Mouse (Mus musculus): ENCODE data around the gene Xlr4c. TPM values are rescaled to one million over a fixed set of nuclear protein-coding genes. Genes with fewer than 3 reads are reported as not detected.
"Not testable (repeated sequence)": the region's sequence is repeated elsewhere in the genome, so short reads cannot be mapped to it uniquely, and the experiment has no call there.

Xlr4c gene
- polyA plus RNA-seq (2015; fragmentation: Nextera tagmentation; extraction: Ambion mirVana): 1.2 and 1.6 TPM in 2 replicates

- not testable (repeated sequence) for H3K36me3 ChIP-seq (ENCODE audit: control insufficient read depth, insufficient read depth, low read length); ATAC-seq; H3K9ac ChIP-seq (ENCODE audit: low read depth, low read length); H3K4me2 ChIP-seq (ENCODE audit: low read depth, low read length); H3K9me3 ChIP-seq (ENCODE audit: control insufficient read depth, low read length); H3K27me3 ChIP-seq (replicated peaks; ENCODE audit: control insufficient read depth, insufficient read depth, low read length); H3K4me1 ChIP-seq (ENCODE audit: control insufficient read depth, insufficient read depth, low read length); H3K27ac ChIP-seq (ENCODE audit: low read length); H3K4me3 ChIP-seq (ENCODE audit: low read length)
- 86% methylated on average over 13 of the region's 14 CpGs for WGBS
Measured at GRCm38 (mm10) chrX:73242821-73243325, at the start of gene Xlr4c. Xlr4c (minus strand) TSS chrX:73243130.

DNA sequence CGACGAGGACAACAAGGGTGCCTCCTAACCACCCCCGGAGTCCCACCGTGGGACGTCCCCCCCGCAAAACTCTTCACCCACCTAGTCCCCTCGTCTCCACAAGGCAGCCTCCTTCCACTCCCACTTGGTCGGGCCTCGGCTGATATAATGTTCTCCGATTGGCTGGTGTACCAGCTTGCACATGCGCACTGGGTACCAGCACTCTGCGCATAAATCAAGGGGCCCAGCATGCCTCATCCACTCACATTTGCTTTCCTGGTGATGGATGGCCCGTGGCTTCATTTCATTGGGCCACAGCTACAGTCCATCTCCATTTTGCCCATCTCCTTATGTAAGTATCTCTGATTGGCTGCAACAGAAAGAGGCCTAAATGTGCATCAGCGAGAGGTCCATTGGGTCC lies 22.3 kb upstream of the Xlr4c start, which contains the start of gene Xlr3c:
Xlr3c (minus strand) TSS at position 121 of the 400 bp plus-strand sequence.
- H3K27me3 ChIP-seq (replicated peaks; ENCODE audit: control insufficient read depth, insufficient read depth, low read length); H3K27ac ChIP-seq (ENCODE audit: low read length); H3K9me3 ChIP-seq (ENCODE audit: control insufficient read depth, low read length); H3K4me2 ChIP-seq (ENCODE audit: low read depth, low read length); H3K4me3 ChIP-seq (ENCODE audit: low read length); H3K36me3 ChIP-seq (ENCODE audit: control insufficient read depth, insufficient read depth, low read length); H3K4me1 ChIP-seq (ENCODE audit: control insufficient read depth, insufficient read depth, low read length); ATAC-seq; H3K9ac ChIP-seq (ENCODE audit: low read depth, low read length): not testable (repeated sequence)
- 85% methylated on average over 14 of the region's 14 CpGs for WGBS

- H3K27ac ChIP-seq (ENCODE audit: low read length); ATAC-seq; H3K4me1 ChIP-seq (ENCODE audit: control insufficient read depth, insufficient read depth, low read length); H3K4me3 ChIP-seq (ENCODE audit: low read length); H3K27me3 ChIP-seq (replicated peaks; ENCODE audit: control insufficient read depth, insufficient read depth, low read length); H3K9me3 ChIP-seq (ENCODE audit: control insufficient read depth, low read length); H3K9ac ChIP-seq (ENCODE audit: low read depth, low read length); H3K4me2 ChIP-seq (ENCODE audit: low read depth, low read length); H3K36me3 ChIP-seq (ENCODE audit: control insufficient read depth, insufficient read depth, low read length): not testable (repeated sequence)
- 96% methylated on average over 1 of the region's 2 CpGs for WGBS
Measured at GRCm38 (mm10) chrX:73262428-73262827, 19.5 kb upstream of the Xlr4c start.

DNA sequence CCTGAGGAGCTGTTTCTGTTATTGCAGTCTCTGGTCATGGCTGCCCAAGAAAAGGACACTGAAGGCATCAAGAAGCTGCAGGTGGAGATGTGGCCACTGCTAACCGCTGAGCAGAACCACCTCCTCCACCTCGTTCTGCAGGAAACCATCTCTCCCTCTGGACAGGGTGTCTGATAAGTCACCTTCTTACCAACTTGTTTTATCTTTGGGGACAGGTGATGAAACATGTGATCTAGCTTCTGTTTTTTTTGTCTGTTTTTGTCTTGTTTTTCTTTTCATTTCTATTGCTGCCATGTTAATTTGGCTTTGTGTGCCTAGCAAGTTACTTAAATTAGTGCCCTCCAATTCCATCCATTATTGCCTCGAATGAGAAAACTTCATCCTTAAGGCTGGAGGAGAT lies 13.6 kb downstream of the Xlr4c start:
- H3K36me3 ChIP-seq (ENCODE audit: control insufficient read depth, insufficient read depth, low read length): no peaks in the 10 kb centered on the region
- no peaks in the 10 kb centered on the region for H3K9me3 ChIP-seq (ENCODE audit: control insufficient read depth, low read length)
- no peak overlapping the region; the same call in 1 of the 2 replicates for H3K27ac ChIP-seq (ENCODE audit: low read length)
- no peaks in the 10 kb centered on the region for H3K4me1 ChIP-seq (ENCODE audit: control insufficient read depth, insufficient read depth, low read length)
- H3K4me2 ChIP-seq (ENCODE audit: low read depth, low read length): peak overlapping the region; percentile 78
- 24% methylated on average over 3 of the region's 3 CpGs for WGBS
- no peak for ATAC-seq
- H3K4me3 ChIP-seq (ENCODE audit: low read length): peak overlapping the region; percentile 66
- peak overlapping the region; percentile 75 for H3K9ac ChIP-seq (ENCODE audit: low read depth, low read length)
- H3K27me3 ChIP-seq (replicated peaks; ENCODE audit: control insufficient read depth, insufficient read depth, low read length): 0 out of 2 replicates have a peak, but pooled peaks cover 3% of the 10 kb centered on the region

- Histone ChIP-seq H3K9ac (ENCODE audit: low read depth, low read length) (peak overlapping the region; percentile 75), H3K27ac (ENCODE audit: low read length) (peak overlapping the region; percentile 65), H3K4me3 (ENCODE audit: low read length) (peak overlapping the region; percentile 66), H3K36me3 (ENCODE audit: control insufficient read depth, insufficient read depth, low read length) (no peaks in the 10 kb centered on the region), H3K4me2 (ENCODE audit: low read depth, low read length) (peak overlapping the region; percentile 78), H3K4me1 (ENCODE audit: control insufficient read depth, insufficient read depth, low read length) (no peaks in the 10 kb centered on the region), H3K27me3 (replicated peaks; ENCODE audit: control insufficient read depth, insufficient read depth, low read length) (0 out of 2 replicates have a peak, but pooled peaks cover 3% of the 10 kb centered on the region), H3K9me3 (ENCODE audit: control insufficient read depth, low read length) (no peaks in the 10 kb centered on the region)
- WGBS: 17% methylated on average over 47 of the region's 51 CpGs
- peak; percentile 69 for ATAC-seq
Measured at GRCm38 (mm10) chrX:73228606-73229214, 14.2 kb downstream of the Xlr4c start.

- H3K27ac ChIP-seq (ENCODE audit: low read length): peak within 1 kb of the TSS; percentile 65
- H3K9me3 ChIP-seq (ENCODE audit: control insufficient read depth, low read length): no peaks in the 10 kb centered on the region
- no peaks in the 10 kb centered on the region for H3K36me3 ChIP-seq (ENCODE audit: control insufficient read depth, insufficient read depth, low read length)
- H3K9ac ChIP-seq (ENCODE audit: low read depth, low read length): peak within 1 kb of the TSS; percentile 75
- H3K4me1 ChIP-seq (ENCODE audit: control insufficient read depth, insufficient read depth, low read length): no peaks in the 10 kb centered on the region
- peak within 1 kb of the TSS; percentile 78 for H3K4me2 ChIP-seq (ENCODE audit: low read depth, low read length)
- peak within 1 kb of the TSS; percentile 66 for H3K4me3 ChIP-seq (ENCODE audit: low read length)
- peak; percentile 96 for ATAC-seq
- WGBS: 12% methylated on average over 39 of the region's 39 CpGs
- 0 out of 2 replicates have a peak, but pooled peaks cover 3% of the 10 kb centered on the region for H3K27me3 ChIP-seq (replicated peaks; ENCODE audit: control insufficient read depth, insufficient read depth, low read length)
Measured at GRCm38 (mm10) chrX:73227914-73228605, 14.9 kb downstream of the Xlr4c start, which contains the start of gene F8a. F8a (plus strand) TSS chrX:73228291.

DNA sequence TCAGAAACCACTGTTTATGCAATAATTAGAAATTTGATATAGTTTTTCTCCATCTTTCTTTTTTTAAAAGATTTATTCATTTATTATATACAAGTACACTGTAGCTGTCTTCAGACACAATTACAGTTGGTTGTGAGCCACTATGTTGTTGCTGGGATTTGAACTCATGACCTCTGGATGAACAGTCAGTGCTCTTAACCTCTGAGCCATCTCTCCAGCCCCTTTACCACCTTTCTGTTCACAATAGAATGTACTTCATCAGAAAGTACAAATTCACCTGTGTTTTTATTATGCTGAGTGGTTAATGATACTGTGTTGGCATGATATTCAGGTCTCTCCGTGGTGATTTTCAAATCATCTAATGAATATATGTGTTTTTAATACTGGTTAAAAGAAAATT lies 17.6 kb downstream of the Xlr4c start:
- no peaks in the 10 kb centered on the region for H3K4me1 ChIP-seq (ENCODE audit: control insufficient read depth, insufficient read depth, low read length)
- H3K4me2 ChIP-seq (ENCODE audit: low read depth, low read length): no peak overlapping the region
- no peaks in the 10 kb centered on the region for H3K36me3 ChIP-seq (ENCODE audit: control insufficient read depth, insufficient read depth, low read length)
- H3K4me3 ChIP-seq (ENCODE audit: low read length): no peak overlapping the region
- no peak for ATAC-seq
- no peak overlapping the region for H3K9ac ChIP-seq (ENCODE audit: low read depth, low read length)
- 47% methylated on average over 1 of the region's 1 CpGs for WGBS
- no peaks in the 10 kb centered on the region for H3K9me3 ChIP-seq (ENCODE audit: control insufficient read depth, low read length)
- H3K27ac ChIP-seq (ENCODE audit: low read length): no peak overlapping the region
- 0 out of 2 replicates have a peak, but pooled peaks cover 3% of the 10 kb centered on the region for H3K27me3 ChIP-seq (replicated peaks; ENCODE audit: control insufficient read depth, insufficient read depth, low read length)

- not testable (repeated sequence) for H3K9me3 ChIP-seq (ENCODE audit: control insufficient read depth, low read length); H3K4me3 ChIP-seq (ENCODE audit: low read length); H3K36me3 ChIP-seq (ENCODE audit: control insufficient read depth, insufficient read depth, low read length); H3K4me1 ChIP-seq (ENCODE audit: control insufficient read depth, insufficient read depth, low read length); H3K27me3 ChIP-seq (replicated peaks; ENCODE audit: control insufficient read depth, insufficient read depth, low read length); H3K4me2 ChIP-seq (ENCODE audit: low read depth, low read length); ATAC-seq; H3K27ac ChIP-seq (ENCODE audit: low read length); H3K9ac ChIP-seq (ENCODE audit: low read depth, low read length)
- WGBS: 71% methylated on average over 12 of the region's 19 CpGs
Measured at GRCm38 (mm10) chrX:73213819-73214564, 28.9 kb downstream of the Xlr4c start, which contains the start of gene Xlr4b. Xlr4b (plus strand) TSS chrX:73214333.

DNA sequence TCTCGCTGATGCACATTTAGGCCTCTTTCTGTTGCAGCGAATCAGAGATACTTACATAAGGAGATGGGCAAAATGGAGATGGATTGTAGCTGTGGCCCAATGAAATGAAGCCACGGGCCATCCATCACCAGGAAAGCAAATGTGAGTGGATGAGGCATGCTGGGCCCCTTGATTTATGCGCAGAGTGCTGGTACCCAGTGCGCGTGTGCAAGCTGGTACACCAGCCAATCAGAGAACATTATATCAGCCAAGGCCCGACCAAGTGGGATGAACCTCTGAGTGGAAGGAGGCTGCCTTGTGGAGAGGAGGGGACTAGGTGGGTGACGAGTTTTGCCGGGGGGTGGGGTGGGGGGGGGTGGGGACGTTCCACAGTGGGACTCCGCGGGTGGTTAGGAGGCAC lies 51.0 kb downstream of the Xlr4c start, which contains the start of gene Xlr3b:
Xlr3b (plus strand) TSS at position 274 of the 400 bp plus-strand sequence.
- H3K27me3 ChIP-seq (replicated peaks; ENCODE audit: control insufficient read depth, insufficient read depth, low read length); H3K27ac ChIP-seq (ENCODE audit: low read length); H3K36me3 ChIP-seq (ENCODE audit: control insufficient read depth, insufficient read depth, low read length); H3K9ac ChIP-seq (ENCODE audit: low read depth, low read length); H3K4me1 ChIP-seq (ENCODE audit: control insufficient read depth, insufficient read depth, low read length); ATAC-seq; H3K4me2 ChIP-seq (ENCODE audit: low read depth, low read length); H3K4me3 ChIP-seq (ENCODE audit: low read length); H3K9me3 ChIP-seq (ENCODE audit: control insufficient read depth, low read length): not testable (repeated sequence)
- 74% methylated on average over 12 of the region's 12 CpGs for WGBS

Data from intestine, embryonic 16.5 days (tissue).